Mouse (Mus musculus) WW6 (cell line): ENCODE data around the gene Slc22a23.

ENCODE experiments used
- DNase-seq: peaks from one replicate; pipeline ENCODE4 v3.0.0-alpha.2; 2013; ENCODE audit warnings: low read depth, low spot score

Gene Slc22a23

GRCm38 (mm10) chr13:34133326-34134071, 211.5 kb downstream of the Slc22a23 start:
- no peak for DNase-seq

DNA sequence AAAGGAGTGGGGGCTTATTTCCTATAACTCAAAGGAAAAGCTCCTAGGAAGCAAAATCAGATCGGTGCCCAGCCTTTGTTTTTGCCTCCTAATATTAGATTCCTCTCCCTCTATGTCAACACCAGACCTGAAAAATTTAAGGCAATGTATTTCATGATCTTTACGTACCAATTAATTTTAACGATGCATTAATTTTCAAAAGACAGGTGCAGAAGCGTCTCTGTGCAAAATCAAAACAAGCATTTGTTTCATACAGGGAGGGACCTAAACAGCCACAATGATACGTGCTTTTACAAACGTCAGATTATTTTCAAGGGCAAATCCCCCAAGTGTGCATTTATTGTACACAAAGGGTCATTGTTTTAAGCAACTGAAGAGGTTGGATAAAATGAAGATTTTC, 212.1 kb downstream of the Slc22a23 start:
- DNase-seq = no peak

GRCm38 (mm10) chr13:34132299-34132698, 212.7 kb downstream of the Slc22a23 start:
- no peak for DNase-seq

GRCm38 (mm10) chr13:34131708-34132060, 213.3 kb downstream of the Slc22a23 start:
- peak; percentile 68 for DNase-seq

- peak; percentile 85 for DNase-seq
Measured at GRCm38 (mm10) chr13:34131011-34131707, 213.8 kb downstream of the Slc22a23 start.

DNA sequence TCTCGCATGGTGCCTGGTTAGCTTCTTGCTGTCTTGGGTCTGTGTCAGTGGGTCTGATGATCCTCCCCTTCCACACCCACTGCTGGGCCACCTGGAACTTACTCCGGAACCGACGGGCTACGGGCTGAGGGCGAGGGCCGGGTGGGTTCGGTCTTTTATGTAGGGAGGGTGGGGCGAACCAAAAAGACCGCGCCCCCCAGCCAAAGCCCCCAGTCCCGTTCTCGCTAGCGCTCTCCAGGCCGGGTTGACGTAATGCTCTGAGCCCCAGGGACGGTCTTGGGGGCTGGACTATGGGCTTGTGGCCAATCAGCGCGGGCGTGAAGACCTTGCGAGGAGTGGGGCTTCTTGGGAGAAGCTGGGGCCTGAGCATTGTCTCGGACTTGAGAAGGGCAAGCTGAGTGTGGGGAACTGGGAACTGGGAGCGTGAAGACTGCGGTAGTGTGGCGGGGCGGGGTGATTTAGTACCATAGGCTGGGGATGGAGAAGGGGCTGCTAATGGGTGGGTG, 214.7 kb downstream of the Slc22a23 start, which contains the start of gene Tubb2b:
Gene Tubb2b (minus strand): TSS at position 241 of the 506 bp plus-strand sequence.
- peak; percentile 88 for DNase-seq

DNA sequence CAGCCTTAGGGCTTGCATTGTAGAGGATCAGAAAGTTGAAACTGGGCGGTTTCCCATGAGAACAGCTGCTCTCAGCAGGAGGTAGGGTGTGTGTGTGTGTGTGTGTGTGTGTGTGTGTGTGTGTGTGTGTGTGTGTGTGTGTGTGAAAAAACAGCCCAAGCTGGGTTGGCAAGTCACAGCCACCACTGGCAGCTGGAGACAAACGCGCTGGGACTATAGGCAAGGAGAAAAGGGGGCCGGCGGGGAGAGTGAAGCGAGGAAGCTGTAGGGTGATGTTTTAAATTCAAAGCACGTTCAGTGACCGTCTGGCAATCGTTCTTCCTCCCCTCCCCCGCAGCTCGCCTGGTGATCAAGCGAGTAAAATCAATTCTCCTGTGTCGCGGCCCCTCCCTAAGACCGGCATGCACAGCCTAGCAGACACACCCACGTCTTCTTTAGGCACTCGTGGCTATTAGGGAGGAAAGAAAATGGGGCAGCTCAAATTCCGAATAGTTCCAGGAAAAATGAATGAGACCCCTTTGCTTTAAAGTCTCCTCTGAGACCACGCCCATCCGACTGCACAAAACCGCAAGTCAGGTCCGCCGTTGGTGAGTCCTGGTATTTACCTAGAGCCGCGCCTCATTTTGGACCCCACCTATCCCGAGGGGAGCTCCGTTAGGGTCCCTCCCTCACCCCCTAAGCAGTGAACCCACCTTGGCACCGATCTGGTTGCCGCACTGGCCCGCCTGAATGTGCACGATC, 215.3 kb downstream of the Slc22a23 start:
- DNase-seq = peak; percentile 84
